Comparison of ENCODE assay signal across 24 mouse cellular contexts in the genomic region with DNA sequence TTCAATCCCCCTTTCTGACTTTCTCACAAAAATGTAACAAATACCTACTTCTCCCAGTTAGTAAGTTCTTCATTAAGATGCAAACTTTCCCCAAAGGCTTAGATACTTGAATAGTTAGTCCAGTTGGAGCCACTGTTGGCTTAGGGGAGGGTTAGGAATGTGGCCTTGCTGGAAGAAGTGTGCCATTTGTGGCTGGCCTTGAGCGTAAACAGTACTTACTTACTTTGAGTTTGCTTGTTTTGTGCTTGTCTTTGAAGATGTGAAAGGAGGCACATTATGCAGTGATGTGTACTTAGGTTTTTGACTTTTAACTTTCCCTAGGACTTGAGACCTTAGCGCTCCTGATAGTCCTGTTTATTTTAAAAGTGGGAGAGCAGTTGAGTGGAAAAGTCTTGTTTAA. TPM values are rescaled to one million over a fixed set of nuclear protein-coding genes. Genes with fewer than 3 reads are reported as not detected.
DNase-seq lines count a peak whose midpoint lies in the region; ATAC-seq lines count a peak whose summit lies in the region.
"Had no signal": no experiment of that assay in that cellular context is flagged by ENCODE, and none has a peak within 500 bp of the region (broad histone marks: within the 10 kb centered on the region; RNA-seq: fewer than 3 reads in every experiment).

No protein-coding gene starts in this region.

- H3K4me3 ChIP-seq in lung, embryonic 15.5 days = no peak overlapping the region
- H3K4me3 ChIP-seq in intestine, embryonic 15.5 days (replicated peaks) = no peak overlapping the region
- H3K4me3 ChIP-seq: embryonic facial prominence, embryonic 12.5 days; forebrain, embryonic 15.5 days; heart, adult 2 months; heart, embryonic 15.5 days; hindbrain, embryonic 13.5 days had no signal

- 0 out of 2 replicates have a peak overlapping the region, but pooled peaks have one; percentile 14 for H3K27ac ChIP-seq in lung, embryonic 15.5 days
- H3K27ac ChIP-seq in intestine, embryonic 15.5 days = no peak overlapping the region
- H3K27ac ChIP-seq: embryonic facial prominence, embryonic 12.5 days; forebrain, embryonic 15.5 days; heart, adult 2 months; heart, embryonic 15.5 days; hindbrain, embryonic 13.5 days; hindbrain, postnatal 0 days had no signal

- no peak overlapping the region for H3K4me2 ChIP-seq in lung, embryonic 15.5 days
- H3K4me2 ChIP-seq in intestine, embryonic 15.5 days (replicated peaks) = no peak overlapping the region
- H3K4me2 ChIP-seq: embryonic facial prominence, embryonic 12.5 days; forebrain, embryonic 15.5 days; heart, embryonic 11.5 days; heart, embryonic 15.5 days; hindbrain, embryonic 13.5 days had no signal

- no peaks in the 10 kb centered on the region for H3K36me3 ChIP-seq in lung, embryonic 15.5 days
- H3K36me3 ChIP-seq in intestine, embryonic 15.5 days = no peaks in the 10 kb centered on the region
- H3K36me3 ChIP-seq: heart, embryonic 15.5 days had no signal

- WGBS in lung, embryonic 15.5 days = 42% methylated on average over 2 of the region's 2 CpGs
- 47% methylated on average over 2 of the region's 2 CpGs for WGBS in intestine, embryonic 15.5 days

- H3K27me3 ChIP-seq in lung, embryonic 15.5 days = no peaks in the 10 kb centered on the region
- H3K27me3 ChIP-seq in intestine, embryonic 15.5 days (replicated peaks) = no peaks in the 10 kb centered on the region
- H3K27me3 ChIP-seq: embryonic facial prominence, embryonic 12.5 days; forebrain, embryonic 15.5 days; heart, embryonic 15.5 days; hindbrain, embryonic 13.5 days had no signal

- ATAC-seq in lung, embryonic 15.5 days (ENCODE audit: borderline replicate concordance, extremely low read depth, low FRiP score, low TSS enrichment) = no peak
- ATAC-seq in intestine, embryonic 15.5 days = no peak
- ATAC-seq: activated CD4-positive, CD25-positive, alpha-beta regulatory T cell, adult 4 months; forebrain, embryonic 15.5 days; hindbrain, postnatal 0 days had no signal

- H3K9ac ChIP-seq in lung, embryonic 15.5 days = no peak overlapping the region
- H3K9ac ChIP-seq in intestine, embryonic 15.5 days = no peak overlapping the region
- H3K9ac ChIP-seq: embryonic facial prominence, embryonic 12.5 days; forebrain, embryonic 15.5 days; heart, embryonic 15.5 days; hindbrain, embryonic 13.5 days had no signal

- no peaks in the 10 kb centered on the region for H3K9me3 ChIP-seq in lung, embryonic 15.5 days
- H3K9me3 ChIP-seq in intestine, embryonic 15.5 days = no peaks in the 10 kb centered on the region
- H3K9me3 ChIP-seq: embryonic facial prominence, embryonic 12.5 days; forebrain, embryonic 15.5 days; heart, embryonic 15.5 days; hindbrain, embryonic 13.5 days had no signal

- H3K4me1 ChIP-seq in lung, embryonic 15.5 days = no peaks in the 10 kb centered on the region
- no peaks in the 10 kb centered on the region for H3K4me1 ChIP-seq in intestine, embryonic 15.5 days (replicated peaks)
- H3K4me1 ChIP-seq: embryonic facial prominence, embryonic 12.5 days; forebrain, embryonic 15.5 days; heart, embryonic 15.5 days; hindbrain, embryonic 13.5 days had no signal

- peak; percentile 52 for DNase-seq in adrenal gland, adult 2 months
- no peak for DNase-seq in adrenal gland, postnatal 4 days (ENCODE audit: low spot score in 2 of 2)
- peak; percentile 32 for DNase-seq in adrenal gland, adult 8-10 months
- peak; percentile 30 for DNase-seq in lung, postnatal 25 days (ENCODE audit: low spot score)
- DNase-seq in left cerebral cortex, adult 18-20 months (ENCODE audit: low spot score in 2 of 2) = no peak
- DNase-seq in retina, postnatal 1 day = no peak
- DNase-seq: cerebellum, adult 11-12 months; cerebellum, adult 9-10 months; cerebellum, postnatal 25 days; gastrocnemius, postnatal 10 days; heart, adult 2 months; heart, postnatal 14 days had no signal

RNA-seq across cellular contexts. Expression of a gene that starts 27.9 kb away (rescaled TPM):
- under 1 TPM; 0.07 to 0.12 TPM for total RNA-seq in adrenal gland, adult 2 months (2021)
- polyA plus RNA-seq in adrenal gland, adult 2 months (2012; rRNA removed) = 0.16 and 0.28 TPM in 2 replicates
- total RNA-seq in adrenal gland, postnatal 4 days (2021) = under 1 TPM; 0.14 to 0.25 TPM
- total RNA-seq in adrenal gland, adult 8-10 months (2022) = under 1 TPM in 2 of 4 experiments, not detected in 2; 0.05 to 0.17 TPM
- 0.09 and 0.20 TPM in 2 replicates for polyA plus RNA-seq in lung, embryonic 15.5 days (2015; fragmentation: Nextera tagmentation; extraction: Ambion mirVana)
- polyA plus RNA-seq in intestine, embryonic 15.5 days (2015; fragmentation: Nextera tagmentation; extraction: Ambion mirVana) = 0.04 and 0.09 TPM in 2 replicates
- total RNA-seq in left cerebral cortex, adult 18-20 months (2021) = under 1 TPM; 0.14 to 0.21 TPM
- total RNA-seq: heart, adult 2 months; heart, postnatal 14 days; hematopoietic stem cell, adult 5-6 weeks; MEL had no signal
- polyA plus RNA-seq: activated CD4-positive, CD25-positive, alpha-beta regulatory T cell, adult 4 months; C2C12; heart, embryonic 11.5 days had no signal

RNA-seq across cellular contexts. Expression of a gene that starts 45.6 kb away (rescaled TPM):
- 10 to 100 TPM in 1 of 2 experiments, 1 to 10 TPM in 1; 7.5 to 13.4 TPM for total RNA-seq in adrenal gland, adult 2 months (2021)
- polyA plus RNA-seq in adrenal gland, adult 2 months (2012; rRNA removed) = 4.7 and 5.6 TPM in 2 replicates
- 10 to 100 TPM; 15.5 to 18.1 TPM for total RNA-seq in adrenal gland, postnatal 4 days (2021)
- total RNA-seq in adrenal gland, adult 8-10 months (2022) = 10 to 100 TPM; 10.6 to 14.2 (median 12.1) TPM
- 12.4 and 13.7 TPM in 2 replicates for polyA plus RNA-seq in lung, embryonic 15.5 days (2015; fragmentation: Nextera tagmentation; extraction: Ambion mirVana)
- polyA plus RNA-seq in intestine, embryonic 15.5 days (2015; fragmentation: Nextera tagmentation; extraction: Ambion mirVana) = 10.6 TPM in 2 replicates
- total RNA-seq in left cerebral cortex, adult 18-20 months (2021) = 10 to 100 TPM; 63.4 to 67.0 TPM

RNA-seq across cellular contexts. Expression of a gene that starts 52.6 kb away (rescaled TPM):
- total RNA-seq in adrenal gland, adult 2 months (2021) = 1 to 10 TPM; 4.0 to 6.7 TPM
- polyA plus RNA-seq in adrenal gland, adult 2 months (2012; rRNA removed) = 5.1 and 6.8 TPM in 2 replicates
- total RNA-seq in adrenal gland, postnatal 4 days (2021) = 10 to 100 TPM; 10.9 to 11.6 TPM
- 1 to 10 TPM; 3.9 to 6.2 (median 5.8) TPM for total RNA-seq in adrenal gland, adult 8-10 months (2022)
- polyA plus RNA-seq in lung, embryonic 15.5 days (2015; fragmentation: Nextera tagmentation; extraction: Ambion mirVana) = 15.9 and 16.1 TPM in 2 replicates
- polyA plus RNA-seq in intestine, embryonic 15.5 days (2015; fragmentation: Nextera tagmentation; extraction: Ambion mirVana) = 10.1 and 11.0 TPM in 2 replicates
- 1 to 10 TPM; 3.4 TPM for total RNA-seq in left cerebral cortex, adult 18-20 months (2021)

RNA-seq across cellular contexts. Expression of a gene that starts 52.9 kb away (rescaled TPM):
- total RNA-seq in adrenal gland, adult 2 months (2021) = 1 to 10 TPM; 3.1 to 7.1 TPM
- 1.4 and 1.5 TPM in 2 replicates for polyA plus RNA-seq in adrenal gland, adult 2 months (2012; rRNA removed)
- 10 to 100 TPM; 13.3 to 17.0 TPM for total RNA-seq in adrenal gland, postnatal 4 days (2021)
- 10 to 100 TPM in 1 of 4 experiments, 1 to 10 TPM in 3; 5.4 to 13.9 (median 9.0) TPM for total RNA-seq in adrenal gland, adult 8-10 months (2022)
- polyA plus RNA-seq in lung, embryonic 15.5 days (2015; fragmentation: Nextera tagmentation; extraction: Ambion mirVana) = 1.6 and 1.8 TPM in 2 replicates
- polyA plus RNA-seq in intestine, embryonic 15.5 days (2015; fragmentation: Nextera tagmentation; extraction: Ambion mirVana) = 1.5 and 1.9 TPM in 2 replicates
- total RNA-seq in left cerebral cortex, adult 18-20 months (2021) = 10 to 100 TPM; 12.4 to 16.4 TPM

Comparison
In these comparisons a context has a peak if more than half of its experiments do, and no peak if none do; other contexts are left out.
1. DNase-seq: peak in adrenal gland, adult 2 months (single experiment), adrenal gland, adult 8-10 months (single experiment) and lung, postnatal 25 days (single experiment); none in adrenal gland, postnatal 4 days (0 of 2), left cerebral cortex, adult 18-20 months (0 of 2) and retina, postnatal 1 day (single experiment).